Mouse (Mus musculus) brown adipose tissue, adult 24 weeks (tissue): ENCODE results near the gene Ddx56. TPM values are rescaled to one million over a fixed set of nuclear protein-coding genes. Genes with fewer than 3 reads are reported as not detected.

Source experiments
- H3K27ac ChIP-seq: fragments of 200-500 bp; replicated peaks from 2 replicates; pipeline ENCODE4 v1.5.1; 2012; ENCODE audit warnings: low read depth, mild to moderate bottlenecking, low read length
- H3K4me1 ChIP-seq: fragments of 200-500 bp; 2 replicates; pipeline ENCODE4 v1.6.1; 2012; ENCODE audit warnings: low read length, mixed read lengths; ENCODE audit not compliant: control insufficient read depth, insufficient read depth, insufficient read length
- H3K4me3 ChIP-seq: fragments of 200-500 bp; 2 replicates; pipeline ENCODE4 v1.5.1; 2012; ENCODE audit warnings: low read depth, mild to moderate bottlenecking, low read length, moderate library complexity; ENCODE audit not compliant: insufficient read depth
- polyA plus RNA-seq: library from polyadenylated mRNA; stranded (reverse); fragments of >200 nt; gene quantifications from 2 replicates; pipeline ENCODE4 v1.2.4, GENCODE M21; 2012; ENCODE audit not compliant: missing spikeins, insufficient read depth, insufficient read length

The Ddx56 gene
- polyA plus RNA-seq, 1 experiment = 14.2 TPM

GRCm38 (mm10) chr11:6230012-6230411, 37.6 kb downstream of the Ddx56 start, which contains the start of gene Npc1l1:
Npc1l1 (minus strand) TSS chr11:6230143.
- H3K27ac ChIP-seq = no peak within 1 kb of the TSS

GRCm38 (mm10) chr11:6224541-6225229, 42.9 kb downstream of the Ddx56 start:
- H3K4me3 ChIP-seq = no peak overlapping the region
- no peak overlapping the region for H3K27ac ChIP-seq
- no peaks in the 10 kb centered on the region for H3K4me1 ChIP-seq

More at GRCm38 (mm10) chr11:6230012-6230411, 37.6 kb downstream of the Ddx56 start, which contains the start of gene Npc1l1:
- no peaks in the 10 kb centered on the region for H3K4me1 ChIP-seq
- H3K4me3 ChIP-seq = no peak within 1 kb of the TSS

- no peak overlapping the region for H3K4me3 ChIP-seq
- no peak overlapping the region for H3K27ac ChIP-seq
- no peaks in the 10 kb centered on the region for H3K4me1 ChIP-seq
These were observed 45.4 kb downstream of the Ddx56 start for GRCm38 (mm10) chr11:6222187-6222586.

- H3K27ac ChIP-seq = no peak overlapping the region
- H3K4me1 ChIP-seq = no peaks in the 10 kb centered on the region
- no peak overlapping the region for H3K4me3 ChIP-seq
These were observed 47.6 kb downstream of the Ddx56 start for GRCm38 (mm10) chr11:6219967-6220366.

GRCm38 (mm10) chr11:6218189-6218896, 49.2 kb downstream of the Ddx56 start:
- Histone ChIP-seq H3K4me1 (no peaks in the 10 kb centered on the region), H3K27ac (no peak overlapping the region), H3K4me3 (no peak overlapping the region)

GRCm38 (mm10) chr11:6216834-6217233, 50.7 kb downstream of the Ddx56 start:
- H3K4me3 ChIP-seq = no peak overlapping the region
- H3K27ac ChIP-seq = no peak overlapping the region
- H3K4me1 ChIP-seq = no peaks in the 10 kb centered on the region

Other genes with a start within 250 kb of the Ddx56 start
- gene Camk2b, start 201.4 kb downstream of the Ddx56 start, polyA plus RNA-seq = 12.1 and 18.6 TPM in 2 replicates
- not detected in 2 replicates for gene A730071L15Rik, start 67.7 kb downstream of the Ddx56 start, polyA plus RNA-seq
- gene Nudcd3, start 67.4 kb downstream of the Ddx56 start, polyA plus RNA-seq = 19.4 and 22.0 TPM in 2 replicates
- not detected in 2 replicates for gene Npc1l1, start 37.6 kb downstream of the Ddx56 start, polyA plus RNA-seq
- gene Tmed4, start 7.1 kb upstream of the Ddx56 start, polyA plus RNA-seq = 47.2 and 47.6 TPM in 2 replicates
- 1,179 and 1,285 TPM in 2 replicates for gene Ogdh, start 23.9 kb upstream of the Ddx56 start, polyA plus RNA-seq
- 20.4 and 25.1 TPM in 2 replicates for gene Zmiz2, start 121.3 kb upstream of the Ddx56 start, polyA plus RNA-seq
- gene Ppia, start 147.7 kb upstream of the Ddx56 start, polyA plus RNA-seq = 1,997 and 2,277 TPM in 2 replicates
- 54.3 and 66.3 TPM in 2 replicates for gene H2afv, start 176.7 kb upstream of the Ddx56 start, polyA plus RNA-seq
- gene Purb, start 208.1 kb upstream of the Ddx56 start, polyA plus RNA-seq = 25.2 and 39.9 TPM in 2 replicates